Mouse (Mus musculus) embryo, embryonic 11.5 days (tissue): ENCODE data around the gene Dcst2.

Experiments used
- DNase-seq: peaks from one replicate; pipeline ENCODE4 v3.0.0-alpha.2; 2012; ENCODE audit warnings: low read depth, low spot score

Dcst2 gene

GRCm38 (mm10) chr3:89360237-89360636 is 1.5 kb upstream of the Dcst2 start:
- no peak for DNase-seq

GRCm38 (mm10) chr3:89364631-89365030 is 2.9 kb downstream of the Dcst2 start:
- DNase-seq = no peak

- no peak for DNase-seq
Observed at GRCm38 (mm10) chr3:89365153-89365485, 3.3 kb downstream of the Dcst2 start, which contains the start of gene Dcst1. TSS of gene Dcst1 (minus strand) at chr3:89365253.

- no peak for DNase-seq
Observed at GRCm38 (mm10) chr3:89365486-89366414, 4.0 kb downstream of the Dcst2 start.

GRCm38 (mm10) chr3:89367338-89367737 is 5.6 kb downstream of the Dcst2 start:
- no peak for DNase-seq

- DNase-seq = no peak
Observed at GRCm38 (mm10) chr3:89373581-89374231, 11.9 kb downstream of the Dcst2 start.

- DNase-seq = no peak
Observed at GRCm38 (mm10) chr3:89377831-89378230, 16.1 kb downstream of the Dcst2 start.

GRCm38 (mm10) chr3:89378394-89379067 is 16.8 kb downstream of the Dcst2 start:
- peak; percentile 70 for DNase-seq

GRCm38 (mm10) chr3:89379388-89380131 is 17.8 kb downstream of the Dcst2 start:
- no peak for DNase-seq

- DNase-seq = no peak
Observed at GRCm38 (mm10) chr3:89380291-89380690, 18.5 kb downstream of the Dcst2 start.

- DNase-seq = no peak
Observed at GRCm38 (mm10) chr3:89380711-89381110, 18.9 kb downstream of the Dcst2 start.

- no peak for DNase-seq
Observed at GRCm38 (mm10) chr3:89381233-89381632, 19.5 kb downstream of the Dcst2 start.

- no peak for DNase-seq
Observed at GRCm38 (mm10) chr3:89382033-89382882, 20.5 kb downstream of the Dcst2 start.

GRCm38 (mm10) chr3:89382950-89383349 is 21.2 kb downstream of the Dcst2 start:
- DNase-seq = no peak

GRCm38 (mm10) chr3:89383651-89384255 is 22.0 kb downstream of the Dcst2 start:
- no peak for DNase-seq

- DNase-seq = no peak
Observed at GRCm38 (mm10) chr3:89384331-89385076, 22.7 kb downstream of the Dcst2 start.

GRCm38 (mm10) chr3:89385451-89385850 is 23.7 kb downstream of the Dcst2 start:
- DNase-seq = no peak

- DNase-seq = no peak
Observed at GRCm38 (mm10) chr3:89386438-89387420, 25.0 kb downstream of the Dcst2 start.
